ENCODE assay signal across 9 mouse cellular contexts in genomic region chr1:168214040-168214443, GRCm38 (mm10).
DNase-seq lines count a peak whose midpoint lies in the region; ATAC-seq and TF ChIP-seq lines count a peak whose summit lies in the region.
"Had no signal": no experiment of that assay in that cellular context is flagged by ENCODE, and none has a peak within 500 bp of the region (broad histone marks: within the 10 kb centered on the region; RNA-seq: fewer than 3 reads in every experiment).

No protein-coding gene starts in this region.

- H3K27me3 ChIP-seq in intestine, embryonic 14.5 days (replicated peaks; ENCODE audit: control insufficient read depth, insufficient read depth, low read length), result no peaks in the 10 kb centered on the region
- H3K27me3 ChIP-seq in small intestine, adult 2 months (ENCODE audit: control insufficient read depth, insufficient read depth, low read length), result no peaks in the 10 kb centered on the region

- H3K4me1 ChIP-seq in intestine, embryonic 14.5 days (replicated peaks; ENCODE audit: control insufficient read depth, insufficient read depth, low read length), result peaks cover 31% of the 10 kb centered on the region
- H3K4me1 ChIP-seq in small intestine, adult 2 months (ENCODE audit: control insufficient read depth, insufficient read depth, insufficient read length, low read length), result no peaks in the 10 kb centered on the region

- no peak overlapping the region for H3K4me3 ChIP-seq in intestine, embryonic 14.5 days (ENCODE audit: low read depth, low read length)
- H3K4me3 ChIP-seq in small intestine, adult 2 months (ENCODE audit: low read depth, low read length), result no peak overlapping the region

- TF ChIP-seq POLR2A in small intestine, adult 2 months (IDR thresholded peaks at IDR 0.05; ENCODE audit: low read depth, low read length), result no peak

- H3K36me3 ChIP-seq in intestine, embryonic 14.5 days (ENCODE audit: control insufficient read depth, insufficient read depth, low read length), result peaks cover 7% of the 10 kb centered on the region
- H3K36me3 ChIP-seq in small intestine, adult 2 months (ENCODE audit: control insufficient read depth, insufficient read depth, low read length), result peaks cover 2% of the 10 kb centered on the region; the same call in 1 of the 2 replicates
- H3K36me3 ChIP-seq: G1E had no signal

- no peak overlapping the region for H3K4me2 ChIP-seq in intestine, embryonic 14.5 days (ENCODE audit: low read length)

- H3K27ac ChIP-seq in intestine, embryonic 14.5 days (ENCODE audit: low read depth), result no peak overlapping the region
- no peak overlapping the region for H3K27ac ChIP-seq in small intestine, adult 2 months (ENCODE audit: insufficient read depth, low read depth, low read length)

- intact Hi-C loops in left cerebral cortex, postnatal 10 days (cut with DNase I), result loop anchor here (2.0 to 10.0 kb wide), 4 partner anchors 217 to 1241 kb away; no protein-coding TSS in a partner anchor

- peak; percentile 63; the same call in 1 of the 2 replicates for ATAC-seq in intestine, embryonic 14.5 days (replicated peaks; ENCODE audit: low FRiP score, low TSS enrichment, low read depth)
- peak; percentile 83 for ATAC-seq in megakaryocyte-erythroid progenitor cell, adult 5-6 weeks (replicated peaks; ENCODE audit: low FRiP score, low TSS enrichment, poor library complexity, severe bottlenecking)

- TF ChIP-seq CTCF in small intestine, adult 2 months (IDR thresholded peaks at IDR 0.05; ENCODE audit: extremely low read depth, insufficient read length, insufficient replicate concordance, low read depth, low read length), result peak; percentile 93

- 17% methylated on average over 5 of the region's 5 CpGs for WGBS in intestine, embryonic 14.5 days
- WGBS in small intestine, adult 2 months, result 16% methylated on average over 5 of the region's 5 CpGs

- DNase-seq in thymus, postnatal 14 days, result peak; percentile 14
- no peak for DNase-seq in thymus, postnatal 36 days
- peak; percentile 90 for DNase-seq in embryo, embryonic 11 days
- DNase-seq in gastrocnemius, postnatal 25 days, result peak; percentile 52
- DNase-seq in intestine, embryonic 14.5 days (ENCODE audit: low spot score), result peak; percentile 87
- peak; percentile 76 to 86 for DNase-seq in left cerebral cortex, postnatal 10 days (ENCODE audit: extremely low spot score in 1 of 2, low spot score in 2 of 2)

- H3K9ac ChIP-seq in intestine, embryonic 14.5 days (ENCODE audit: low read length), result no peak overlapping the region

- H3K9me3 ChIP-seq in intestine, embryonic 14.5 days (ENCODE audit: control insufficient read depth, low read length), result no peaks in the 10 kb centered on the region

Comparison
In these comparisons a context has a peak if more than half of its experiments do, and no peak if none do; other contexts are left out.
1. DNase-seq: peak in thymus, postnatal 14 days (single experiment), embryo, embryonic 11 days (single experiment), gastrocnemius, postnatal 25 days (single experiment), intestine, embryonic 14.5 days (single experiment) and left cerebral cortex, postnatal 10 days (2 of 2); none in thymus, postnatal 36 days (0 of 2).